Mouse (Mus musculus): ENCODE data around the gene Ptgs1.

The Ptgs1 gene

GRCm38 (mm10) chr2:36215203-36215739 is 15.0 kb upstream of the Ptgs1 start:
- DNase-seq (ENCODE audit: low spot score) = no peak

- no peak for DNase-seq (ENCODE audit: low spot score)
These were observed 13.7 kb upstream of the Ptgs1 start for GRCm38 (mm10) chr2:36216546-36216945.

- DNase-seq (ENCODE audit: low spot score) = no peak
These were observed 13.2 kb upstream of the Ptgs1 start for GRCm38 (mm10) chr2:36216953-36217573.

- no peak for DNase-seq (ENCODE audit: low spot score)
These were observed 12.5 kb upstream of the Ptgs1 start for GRCm38 (mm10) chr2:36217692-36218233.

GRCm38 (mm10) chr2:36220106-36220505 is 10.1 kb upstream of the Ptgs1 start:
- DNase-seq (ENCODE audit: low spot score) = peak; percentile 19

GRCm38 (mm10) chr2:36220891-36221290 is 9.3 kb upstream of the Ptgs1 start:
- DNase-seq (ENCODE audit: low spot score) = no peak

- DNase-seq (ENCODE audit: low spot score) = no peak
These were observed 7.9 kb upstream of the Ptgs1 start for GRCm38 (mm10) chr2:36222168-36222848.

GRCm38 (mm10) chr2:36223436-36223835 is 6.8 kb upstream of the Ptgs1 start:
- DNase-seq (ENCODE audit: low spot score) = no peak

GRCm38 (mm10) chr2:36224153-36224552 is 6.1 kb upstream of the Ptgs1 start:
- DNase-seq (ENCODE audit: low spot score) = no peak

GRCm38 (mm10) chr2:36224599-36224998 is 5.6 kb upstream of the Ptgs1 start:
- no peak for DNase-seq (ENCODE audit: low spot score)

GRCm38 (mm10) chr2:36230967-36231366 is 741 bp downstream of the Ptgs1 start:
- DNase-seq (ENCODE audit: low spot score) = no peak

GRCm38 (mm10) chr2:36234526-36235368 is 4.5 kb downstream of the Ptgs1 start:
- DNase-seq (ENCODE audit: low spot score) = no peak

- DNase-seq (ENCODE audit: low spot score) = no peak
These were observed 5.7 kb downstream of the Ptgs1 start for GRCm38 (mm10) chr2:36235917-36236316.

- no peak for DNase-seq (ENCODE audit: low spot score)
These were observed 6.7 kb downstream of the Ptgs1 start for GRCm38 (mm10) chr2:36236889-36237288.

GRCm38 (mm10) chr2:36237557-36237956 is 7.3 kb downstream of the Ptgs1 start:
- DNase-seq (ENCODE audit: low spot score) = no peak

GRCm38 (mm10) chr2:36238467-36238866 is 8.2 kb downstream of the Ptgs1 start:
- DNase-seq (ENCODE audit: low spot score) = no peak

- DNase-seq (ENCODE audit: low spot score) = no peak
These were observed 8.7 kb downstream of the Ptgs1 start for GRCm38 (mm10) chr2:36238951-36239350.

GRCm38 (mm10) chr2:36242514-36242913 is 12.3 kb downstream of the Ptgs1 start:
- no peak for DNase-seq (ENCODE audit: low spot score)

- no peak for DNase-seq (ENCODE audit: low spot score)
These were observed 13.2 kb downstream of the Ptgs1 start for GRCm38 (mm10) chr2:36243296-36243891.

- no peak for DNase-seq (ENCODE audit: low spot score)
These were observed 13.7 kb downstream of the Ptgs1 start for GRCm38 (mm10) chr2:36243892-36244309.

- DNase-seq (ENCODE audit: low spot score) = no peak
These were observed 14.5 kb downstream of the Ptgs1 start for GRCm38 (mm10) chr2:36244705-36245104.

- no peak for DNase-seq (ENCODE audit: low spot score)
These were observed 17.7 kb downstream of the Ptgs1 start for GRCm38 (mm10) chr2:36247964-36248363.

All from T-cell, adult 2 months (primary cell).